Mouse (Mus musculus): ENCODE measurements at regions not wholly inside any gene's neighbourhood (a gene's known extent, or its start where the extent isn't known, plus 50 kb on each side); places are given as distances from the start of the nearest gene placed in this dataset.

DNA sequence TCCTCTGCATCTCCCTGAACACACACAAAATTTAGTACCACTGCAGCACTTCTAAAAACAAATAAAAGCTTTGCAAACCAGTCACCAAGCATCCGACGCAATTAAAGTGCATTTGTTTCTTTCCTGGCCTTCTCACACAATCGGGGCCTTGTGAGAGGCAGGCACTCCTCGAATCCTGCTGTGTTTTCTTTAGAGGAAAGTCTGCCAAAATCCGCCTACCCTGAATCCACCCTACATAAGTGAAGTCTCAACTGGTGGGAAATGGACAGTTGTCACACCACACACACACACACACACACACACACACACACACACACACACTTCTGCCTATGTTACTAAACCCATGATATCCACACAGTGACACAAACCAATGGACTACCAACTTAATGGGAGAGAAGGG lies 737.6 kb upstream of the Sox9 start:
- ATAC-seq (ENCODE audit: low read depth) (no peak), DNase-seq (ENCODE audit: low spot score) (peak; percentile 35)
- 33% methylated on average over 5 of the region's 5 CpGs for WGBS
- Histone ChIP-seq H3K4me2 (ENCODE audit: low read depth, low read length) (no peak overlapping the region), H3K4me1 (ENCODE audit: control insufficient read depth, insufficient read depth, low read length) (no peaks in the 10 kb centered on the region), H3K9me3 (ENCODE audit: control insufficient read depth, low read length) (no peaks in the 10 kb centered on the region), H3K4me3 (ENCODE audit: low read depth, low read length) (no peak overlapping the region), H3K9ac (ENCODE audit: low read depth, low read length) (no peak overlapping the region), H3K36me3 (ENCODE audit: control insufficient read depth, insufficient read depth, low read length) (no peaks in the 10 kb centered on the region), H3K27me3 (replicated peaks; ENCODE audit: control insufficient read depth, insufficient read depth, low read length) (no peaks in the 10 kb centered on the region), H3K27ac (replicated peaks; ENCODE audit: low read depth, low read length) (peak overlapping the region; percentile 52; the same call in 1 of the 2 replicates)

DNA sequence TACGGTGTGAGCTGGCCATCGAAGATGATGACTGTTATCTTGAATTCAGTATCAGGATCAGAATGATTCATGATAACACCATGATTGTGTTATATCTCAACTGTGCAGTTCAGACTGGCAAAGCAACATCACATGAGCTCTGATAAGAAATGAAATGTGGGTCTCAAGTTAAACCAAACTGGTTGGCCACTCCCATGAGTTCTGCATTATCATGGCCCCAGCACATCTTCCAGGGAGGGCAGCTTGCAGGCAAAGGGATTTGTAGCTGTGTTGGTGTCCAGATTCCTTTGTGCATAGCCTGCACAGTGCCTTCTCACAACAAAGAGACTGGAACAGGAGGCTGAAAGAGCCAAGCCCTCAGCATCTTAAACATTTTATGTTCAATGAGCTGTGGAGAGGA lies 736.7 kb upstream of the Sox9 start:
- no peak overlapping the region for H3K4me3 ChIP-seq (ENCODE audit: low read depth, low read length)
- H3K9ac ChIP-seq (ENCODE audit: low read depth, low read length), result no peak overlapping the region
- no peak overlapping the region for H3K4me2 ChIP-seq (ENCODE audit: low read depth, low read length)
- H3K27ac ChIP-seq (replicated peaks; ENCODE audit: low read depth, low read length), result no peak overlapping the region
- ATAC-seq (ENCODE audit: low read depth) (no peak), DNase-seq (ENCODE audit: low spot score) (no peak)
- no peaks in the 10 kb centered on the region for H3K9me3 ChIP-seq (ENCODE audit: control insufficient read depth, low read length)
- 87% methylated on average over 2 of the region's 2 CpGs for WGBS
- H3K27me3 ChIP-seq (replicated peaks; ENCODE audit: control insufficient read depth, insufficient read depth, low read length), result no peaks in the 10 kb centered on the region
- no peaks in the 10 kb centered on the region for H3K36me3 ChIP-seq (ENCODE audit: control insufficient read depth, insufficient read depth, low read length)
- H3K4me1 ChIP-seq (ENCODE audit: control insufficient read depth, insufficient read depth, low read length), result no peaks in the 10 kb centered on the region

DNA sequence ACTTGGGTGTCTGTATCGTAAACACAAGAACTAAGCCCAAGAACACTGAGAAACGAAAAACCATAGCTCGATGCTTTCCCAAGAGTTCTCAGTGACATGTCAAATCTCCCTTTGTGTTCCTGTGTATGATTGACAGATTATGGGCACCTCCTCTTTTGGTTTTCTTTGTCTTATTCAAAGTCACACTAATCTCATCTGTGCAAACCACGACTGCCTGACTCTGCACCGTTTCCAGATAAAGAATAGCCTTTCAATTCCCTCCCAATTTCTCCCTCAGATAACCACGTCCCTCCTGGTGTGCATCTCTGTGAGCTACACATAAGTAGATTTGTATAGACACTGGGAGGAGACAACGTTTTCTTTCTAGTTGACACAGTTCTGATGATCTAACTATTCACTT lies 731.7 kb upstream of the Sox9 start:
- Histone ChIP-seq H3K27ac (replicated peaks; ENCODE audit: low read depth, low read length) (no peak overlapping the region), H3K4me3 (ENCODE audit: low read depth, low read length) (no peak overlapping the region), H3K9ac (ENCODE audit: low read depth, low read length) (no peak overlapping the region), H3K36me3 (ENCODE audit: control insufficient read depth, insufficient read depth, low read length) (no peaks in the 10 kb centered on the region), H3K27me3 (replicated peaks; ENCODE audit: control insufficient read depth, insufficient read depth, low read length) (no peaks in the 10 kb centered on the region), H3K4me1 (ENCODE audit: control insufficient read depth, insufficient read depth, low read length) (no peaks in the 10 kb centered on the region), H3K9me3 (ENCODE audit: control insufficient read depth, low read length) (no peaks in the 10 kb centered on the region), H3K4me2 (ENCODE audit: low read depth, low read length) (no peak overlapping the region)
- DNase-seq (ENCODE audit: low spot score) (no peak), ATAC-seq (ENCODE audit: low read depth) (no peak)
- WGBS, result 66% methylated on average over 7 of the region's 7 CpGs

- Histone ChIP-seq H3K4me1 (ENCODE audit: control insufficient read depth, insufficient read depth, low read length) (peaks cover 6% of the 10 kb centered on the region), H3K9me3 (ENCODE audit: control insufficient read depth, low read length) (no peaks in the 10 kb centered on the region), H3K36me3 (ENCODE audit: control insufficient read depth, insufficient read depth, low read length) (no peaks in the 10 kb centered on the region), H3K9ac (ENCODE audit: low read depth, low read length) (no peak overlapping the region), H3K4me3 (ENCODE audit: low read depth, low read length) (no peak overlapping the region), H3K27ac (replicated peaks; ENCODE audit: low read depth, low read length) (peak overlapping the region; percentile 56), H3K27me3 (replicated peaks; ENCODE audit: control insufficient read depth, insufficient read depth, low read length) (no peaks in the 10 kb centered on the region), H3K4me2 (ENCODE audit: low read depth, low read length) (no peak overlapping the region)
- 37% methylated on average over 6 of the region's 6 CpGs for WGBS
- ATAC-seq (ENCODE audit: low read depth), result no peak
- DNase-seq (ENCODE audit: low spot score), result peak; percentile 65
Observed at GRCm38 (mm10) chr11:112055591-112055990, 726.4 kb upstream of the Sox9 start.

DNA sequence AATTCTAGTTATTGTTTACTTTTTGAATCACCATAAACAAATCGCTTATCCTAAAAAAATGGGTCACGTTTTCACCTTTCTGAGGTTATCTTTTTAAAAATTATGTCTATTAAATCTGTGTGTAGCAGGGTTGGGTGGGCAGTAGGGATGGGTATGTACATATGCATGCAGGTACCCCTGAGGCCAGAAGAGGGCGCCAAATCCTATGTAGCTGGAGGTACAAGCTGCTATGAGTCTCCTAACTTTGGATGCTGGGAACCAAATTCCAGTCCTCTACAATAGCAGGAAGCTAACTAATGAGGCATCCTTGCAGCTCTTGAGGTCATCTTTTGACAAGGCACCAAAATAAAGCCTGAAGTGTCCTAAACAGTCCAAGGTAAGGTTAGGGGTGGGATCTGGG lies 714.8 kb upstream of the Sox9 start:
- no peak for ATAC-seq (ENCODE audit: low read depth)
- Histone ChIP-seq H3K36me3 (ENCODE audit: control insufficient read depth, insufficient read depth, low read length) (no peaks in the 10 kb centered on the region), H3K27me3 (replicated peaks; ENCODE audit: control insufficient read depth, insufficient read depth, low read length) (no peaks in the 10 kb centered on the region), H3K4me3 (ENCODE audit: low read depth, low read length) (no peak overlapping the region), H3K4me2 (ENCODE audit: low read depth, low read length) (no peak overlapping the region), H3K9ac (ENCODE audit: low read depth, low read length) (no peak overlapping the region), H3K4me1 (ENCODE audit: control insufficient read depth, insufficient read depth, low read length) (no peaks in the 10 kb centered on the region), H3K9me3 (ENCODE audit: control insufficient read depth, low read length) (0 out of 2 replicates have a peak, but pooled peaks cover 3% of the 10 kb centered on the region), H3K27ac (replicated peaks; ENCODE audit: low read depth, low read length) (no peak overlapping the region)
- DNase-seq (ENCODE audit: low spot score), result no peak
- 84% methylated on average over 3 of the region's 3 CpGs for WGBS

GRCm38 (mm10) chr11:112068821-112069220 lies 713.2 kb upstream of the Sox9 start:
- H3K4me2 ChIP-seq (ENCODE audit: low read depth, low read length), result no peak overlapping the region
- no peaks in the 10 kb centered on the region for H3K27me3 ChIP-seq (replicated peaks; ENCODE audit: control insufficient read depth, insufficient read depth, low read length)
- H3K27ac ChIP-seq (replicated peaks; ENCODE audit: low read depth, low read length), result no peak overlapping the region
- H3K36me3 ChIP-seq (ENCODE audit: control insufficient read depth, insufficient read depth, low read length), result no peaks in the 10 kb centered on the region
- H3K9ac ChIP-seq (ENCODE audit: low read depth, low read length), result no peak overlapping the region
- no peaks in the 10 kb centered on the region for H3K4me1 ChIP-seq (ENCODE audit: control insufficient read depth, insufficient read depth, low read length)
- no peak overlapping the region for H3K4me3 ChIP-seq (ENCODE audit: low read depth, low read length)
- 0 out of 2 replicates have a peak, but pooled peaks cover 3% of the 10 kb centered on the region for H3K9me3 ChIP-seq (ENCODE audit: control insufficient read depth, low read length)
- ATAC-seq (ENCODE audit: low read depth) (no peak), DNase-seq (ENCODE audit: low spot score) (no peak)
- WGBS, result 72% methylated on average over 4 of the region's 4 CpGs

DNA sequence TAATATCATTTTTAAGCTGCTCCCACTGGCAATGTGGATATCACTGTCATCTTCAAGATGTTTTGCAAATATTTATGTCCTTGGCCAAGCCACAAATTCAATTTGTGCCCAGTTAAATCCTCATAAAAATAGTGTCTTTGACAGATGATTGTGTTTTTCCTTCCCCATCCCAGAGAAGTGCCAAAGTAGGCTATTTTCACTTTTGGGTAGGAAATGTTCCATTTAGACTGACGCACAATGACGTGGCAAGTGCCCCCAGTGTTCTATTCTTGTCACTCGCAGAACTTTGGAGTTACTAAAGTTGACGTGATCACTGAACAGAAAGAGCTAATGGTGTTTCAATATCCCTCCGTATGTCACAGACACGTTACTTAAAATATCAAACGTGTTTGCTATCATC lies 710.5 kb upstream of the Sox9 start:
- DNase-seq (ENCODE audit: low spot score) (no peak), ATAC-seq (ENCODE audit: low read depth) (no peak)
- 83% methylated on average over 7 of the region's 7 CpGs for WGBS
- no peak overlapping the region for H3K27ac ChIP-seq (replicated peaks; ENCODE audit: low read depth, low read length)
- H3K9ac ChIP-seq (ENCODE audit: low read depth, low read length), result no peak overlapping the region
- no peak overlapping the region for H3K4me2 ChIP-seq (ENCODE audit: low read depth, low read length)
- no peaks in the 10 kb centered on the region for H3K36me3 ChIP-seq (ENCODE audit: control insufficient read depth, insufficient read depth, low read length)
- no peaks in the 10 kb centered on the region for H3K4me1 ChIP-seq (ENCODE audit: control insufficient read depth, insufficient read depth, low read length)
- H3K27me3 ChIP-seq (replicated peaks; ENCODE audit: control insufficient read depth, insufficient read depth, low read length), result no peaks in the 10 kb centered on the region
- H3K4me3 ChIP-seq (ENCODE audit: low read depth, low read length), result no peak overlapping the region
- H3K9me3 ChIP-seq (ENCODE audit: control insufficient read depth, low read length), result 0 out of 2 replicates have a peak, but pooled peaks cover 3% of the 10 kb centered on the region

- DNase-seq (ENCODE audit: low spot score) (no peak), ATAC-seq (ENCODE audit: low read depth) (no peak)
- WGBS, result 88% methylated on average over 4 of the region's 4 CpGs
- Histone ChIP-seq H3K9ac (ENCODE audit: low read depth, low read length) (no peak overlapping the region), H3K4me3 (ENCODE audit: low read depth, low read length) (no peak overlapping the region), H3K9me3 (ENCODE audit: control insufficient read depth, low read length) (no peaks in the 10 kb centered on the region), H3K4me2 (ENCODE audit: low read depth, low read length) (no peak overlapping the region), H3K27ac (replicated peaks; ENCODE audit: low read depth, low read length) (no peak overlapping the region), H3K4me1 (ENCODE audit: control insufficient read depth, insufficient read depth, low read length) (no peaks in the 10 kb centered on the region), H3K27me3 (replicated peaks; ENCODE audit: control insufficient read depth, insufficient read depth, low read length) (no peaks in the 10 kb centered on the region), H3K36me3 (ENCODE audit: control insufficient read depth, insufficient read depth, low read length) (no peaks in the 10 kb centered on the region)
Observed at GRCm38 (mm10) chr11:112081386-112081785, 700.6 kb upstream of the Sox9 start.

- ATAC-seq (ENCODE audit: low read depth), result no peak
- H3K4me3 ChIP-seq (ENCODE audit: low read depth, low read length), result no peak overlapping the region
- no peaks in the 10 kb centered on the region for H3K4me1 ChIP-seq (ENCODE audit: control insufficient read depth, insufficient read depth, low read length)
- no peak for DNase-seq (ENCODE audit: low spot score)
- H3K36me3 ChIP-seq (ENCODE audit: control insufficient read depth, insufficient read depth, low read length), result no peaks in the 10 kb centered on the region
- H3K9ac ChIP-seq (ENCODE audit: low read depth, low read length), result no peak overlapping the region
- no peak overlapping the region for H3K4me2 ChIP-seq (ENCODE audit: low read depth, low read length)
- no peak overlapping the region for H3K27ac ChIP-seq (replicated peaks; ENCODE audit: low read depth, low read length)
- H3K9me3 ChIP-seq (ENCODE audit: control insufficient read depth, low read length), result no peaks in the 10 kb centered on the region
- no peaks in the 10 kb centered on the region for H3K27me3 ChIP-seq (replicated peaks; ENCODE audit: control insufficient read depth, insufficient read depth, low read length)
- WGBS, result 47% methylated on average over 4 of the region's 4 CpGs
Observed at GRCm38 (mm10) chr11:112083019-112083418, 699.0 kb upstream of the Sox9 start.
